Mouse (Mus musculus): Measurements from ENCODE around the gene Six3. TPM values are rescaled to one million over a fixed set of nuclear protein-coding genes. Genes with fewer than 3 reads are reported as not detected.

Six3 gene
- polyA plus RNA-seq (2012; rRNA removed), result 19.1 and 25.1 TPM in 2 replicates

DNA sequence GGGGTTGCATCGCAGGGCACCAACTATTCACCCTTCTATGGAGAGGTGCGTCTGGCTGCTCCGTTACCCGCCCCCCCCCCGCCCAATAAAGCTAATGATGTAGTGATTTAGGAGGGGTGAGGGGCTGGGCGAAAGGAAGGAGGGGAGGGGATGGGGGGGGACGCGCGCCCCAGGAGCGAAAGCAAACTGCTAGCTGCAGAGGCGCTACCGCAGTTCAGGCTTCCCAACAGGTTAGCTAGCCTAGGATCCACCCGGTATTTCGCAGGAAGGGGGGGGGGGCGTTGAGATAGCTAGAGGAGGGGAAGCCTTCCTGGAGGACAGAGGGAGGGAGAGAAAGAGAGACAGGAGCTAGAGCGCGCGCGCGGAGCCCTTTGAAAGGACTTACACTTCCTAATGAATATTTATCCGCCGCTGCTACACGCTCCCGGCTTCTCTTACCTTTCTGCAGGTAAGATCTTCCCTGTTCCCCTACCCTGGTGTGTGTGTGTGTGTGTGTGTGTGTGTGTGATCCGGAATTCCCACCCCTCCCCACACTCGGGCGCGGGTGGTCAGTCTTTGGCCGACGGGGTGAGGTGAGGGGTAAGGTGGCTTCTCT is at the start of gene Six3:
Six3 (plus strand) TSS at position 343 of the 595 bp plus-strand sequence.

Other genes with a start within 250 kb of the Six3 start
- gene Six2, start 74.7 kb downstream of the Six3 start, polyA plus RNA-seq (2012; rRNA removed), result 3.9 and 18.9 TPM in 2 replicates